In the genomic region with DNA sequence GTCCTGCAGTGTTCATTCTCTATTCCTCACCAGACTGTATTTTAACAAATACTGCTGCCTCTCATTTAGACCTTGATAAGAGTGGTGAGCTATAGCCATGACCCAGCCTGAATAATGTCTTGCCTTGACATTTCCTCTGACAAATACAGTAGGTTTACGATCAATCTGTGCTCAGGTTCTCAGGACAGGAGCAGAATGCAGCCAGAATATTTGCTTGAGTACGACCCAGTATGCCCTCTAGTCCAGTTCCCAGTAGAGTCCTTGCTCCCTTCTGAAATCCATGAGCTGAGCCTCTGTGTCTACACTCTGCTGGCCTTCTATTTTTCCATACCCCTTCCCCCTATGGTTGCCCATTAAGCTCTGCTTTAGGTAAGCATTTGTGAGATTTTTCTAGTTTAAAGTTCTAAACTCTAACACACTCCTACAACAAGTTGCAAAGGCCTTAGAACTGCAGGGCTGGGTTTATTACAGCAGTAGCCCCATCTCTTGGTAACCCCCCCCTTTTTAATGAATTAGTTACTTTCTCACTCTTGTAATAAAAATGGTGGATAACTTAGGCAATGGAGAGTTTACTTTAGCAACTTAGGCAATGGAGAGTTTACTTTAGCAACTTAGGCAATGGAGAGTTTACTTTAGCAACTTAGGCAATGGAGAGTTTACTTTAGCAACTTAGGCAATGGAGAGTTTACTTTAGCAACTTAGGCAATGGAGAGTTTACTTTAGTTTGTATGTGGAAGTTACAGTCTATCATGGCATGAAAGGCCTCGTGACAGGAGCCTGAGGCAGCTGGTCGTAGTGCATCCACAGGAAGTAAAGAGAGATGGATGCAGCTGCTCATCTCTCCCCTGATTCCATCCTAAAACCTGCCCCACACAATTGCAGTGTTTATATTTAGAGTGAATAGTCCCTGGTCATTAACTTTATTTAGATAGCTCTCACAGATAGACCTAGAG, we compare ENCODE assay signal across 23 mouse cellular contexts.
DNase-seq lines count a peak whose midpoint lies in the region; ATAC-seq and TF ChIP-seq lines count a peak whose summit lies in the region.
"Had no signal": no experiment of that assay in that cellular context is flagged by ENCODE, and none has a peak within 500 bp of the region (broad histone marks: within the 10 kb centered on the region; RNA-seq: fewer than 3 reads in every experiment).

No protein-coding gene starts in this region.

- WGBS in lung, embryonic 14.5 days: 35% methylated on average over 4 of the region's 4 CpGs
- WGBS in limb, embryonic 14.5 days: 74% methylated on average over 4 of the region's 4 CpGs
- 42% methylated on average over 4 of the region's 4 CpGs for WGBS in liver, embryonic 15.5 days (ENCODE audit: insufficient replicate concordance)

- no peak for ATAC-seq in lung, embryonic 14.5 days (ENCODE audit: insufficient read depth)
- ATAC-seq in limb, embryonic 14.5 days (ENCODE audit: low FRiP score, low read depth): no peak
- peak; percentile 76 for ATAC-seq in liver, embryonic 15.5 days (ENCODE audit: insufficient read depth)
- ATAC-seq: forebrain, embryonic 14.5 days; intestine, embryonic 15.5 days; midbrain, embryonic 13.5 days had no signal

- TF ChIP-seq CTCF in lung, embryonic 14.5 days (IDR thresholded peaks at IDR 0.05; ENCODE audit: low read depth): no peak

- H3K4me2 ChIP-seq in lung, embryonic 14.5 days: no peak overlapping the region
- H3K4me2 ChIP-seq in limb, embryonic 14.5 days (replicated peaks; ENCODE audit: low read depth, low read length, severe bottlenecking): no peak overlapping the region
- no peak overlapping the region for H3K4me2 ChIP-seq in liver, embryonic 15.5 days
- H3K4me2 ChIP-seq: heart, embryonic 15.5 days; hindbrain, embryonic 15.5 days; intestine, embryonic 15.5 days; midbrain, embryonic 13.5 days; neural tube, embryonic 13.5 days had no signal

- H3K27me3 ChIP-seq in lung, embryonic 14.5 days (ENCODE audit: insufficient read depth, low read length): no peaks in the 10 kb centered on the region
- no peaks in the 10 kb centered on the region for H3K27me3 ChIP-seq in limb, embryonic 14.5 days (ENCODE audit: control insufficient read depth, insufficient read depth, low read length)
- H3K27me3 ChIP-seq in liver, embryonic 15.5 days: no peaks in the 10 kb centered on the region
- H3K27me3 ChIP-seq: heart, embryonic 15.5 days; hindbrain, embryonic 15.5 days; intestine, embryonic 15.5 days; midbrain, embryonic 13.5 days; neural tube, embryonic 13.5 days had no signal

- no peaks in the 10 kb centered on the region for H3K9me3 ChIP-seq in lung, embryonic 14.5 days (ENCODE audit: low read depth, low read length)
- no peaks in the 10 kb centered on the region for H3K9me3 ChIP-seq in limb, embryonic 14.5 days (ENCODE audit: control insufficient read depth, low read length)
- H3K9me3 ChIP-seq in liver, embryonic 15.5 days (replicated peaks): no peaks in the 10 kb centered on the region
- H3K9me3 ChIP-seq: heart, embryonic 15.5 days; hindbrain, embryonic 15.5 days; intestine, embryonic 15.5 days; midbrain, embryonic 13.5 days; neural tube, embryonic 13.5 days had no signal

- no peak for TF ChIP-seq POLR2A in limb, embryonic 14.5 days (IDR thresholded peaks at IDR 0.05; ENCODE audit: borderline replicate concordance, extremely low read depth, insufficient read depth, insufficient read length)

- H3K4me1 ChIP-seq in lung, embryonic 14.5 days (ENCODE audit: insufficient read depth): no peaks in the 10 kb centered on the region
- no peaks in the 10 kb centered on the region for H3K4me1 ChIP-seq in limb, embryonic 14.5 days (ENCODE audit: control insufficient read depth, insufficient read depth, low read length)
- H3K4me1 ChIP-seq in liver, embryonic 15.5 days (replicated peaks): no peaks in the 10 kb centered on the region
- H3K4me1 ChIP-seq: heart, embryonic 15.5 days; hindbrain, embryonic 15.5 days; intestine, embryonic 15.5 days had no signal

- no peak overlapping the region for H3K27ac ChIP-seq in lung, embryonic 14.5 days (ENCODE audit: low read depth)
- H3K27ac ChIP-seq in limb, embryonic 14.5 days (replicated peaks; ENCODE audit: low read depth, low read length): peak overlapping the region; percentile 39; the same call in 1 of the 2 replicates
- H3K27ac ChIP-seq in liver, embryonic 15.5 days (replicated peaks): peak overlapping the region; percentile 59
- H3K27ac ChIP-seq: heart, adult 2 months; heart, embryonic 15.5 days; hindbrain, embryonic 15.5 days; intestine, embryonic 15.5 days; left cerebral cortex, adult 2 months; midbrain, embryonic 13.5 days; neural tube, embryonic 13.5 days had no signal

- H3K4me3 ChIP-seq in lung, embryonic 14.5 days (ENCODE audit: low read depth, low read length): no peak overlapping the region
- H3K4me3 ChIP-seq in limb, embryonic 14.5 days (replicated peaks; ENCODE audit: low read length): no peak overlapping the region
- no peak overlapping the region for H3K4me3 ChIP-seq in liver, embryonic 15.5 days (replicated peaks)
- H3K4me3 ChIP-seq: erythroblast, embryonic 14.5 days; heart, adult 2 months; heart, embryonic 15.5 days; hindbrain, embryonic 15.5 days; intestine, embryonic 15.5 days; left cerebral cortex, adult 2 months; midbrain, embryonic 13.5 days; neural tube, embryonic 13.5 days had no signal

- no peak overlapping the region for H3K9ac ChIP-seq in lung, embryonic 14.5 days
- H3K9ac ChIP-seq in limb, embryonic 14.5 days (ENCODE audit: low read depth, low read length, severe bottlenecking): no peak overlapping the region
- H3K9ac ChIP-seq in liver, embryonic 15.5 days: no peak overlapping the region
- H3K9ac ChIP-seq: heart, embryonic 15.5 days; hindbrain, embryonic 15.5 days; intestine, embryonic 15.5 days; midbrain, embryonic 13.5 days; neural tube, embryonic 13.5 days had no signal

- H3K36me3 ChIP-seq in lung, embryonic 14.5 days (ENCODE audit: insufficient read depth): no peaks in the 10 kb centered on the region
- H3K36me3 ChIP-seq in limb, embryonic 14.5 days (ENCODE audit: control insufficient read depth, insufficient read depth, low read length): no peaks in the 10 kb centered on the region
- no peaks in the 10 kb centered on the region for H3K36me3 ChIP-seq in liver, embryonic 15.5 days (replicated peaks)
- H3K36me3 ChIP-seq: heart, embryonic 15.5 days; hindbrain, embryonic 15.5 days; intestine, embryonic 15.5 days; midbrain, embryonic 13.5 days; neural tube, embryonic 13.5 days had no signal

- peak; percentile 15 for DNase-seq in lung, embryonic 14.5 days
- no peak for DNase-seq in lung, postnatal 25 days (ENCODE audit: low spot score)
- DNase-seq in adrenal gland, postnatal 10 days: peak; percentile 14
- no peak for DNase-seq in limb, embryonic 14.5 days (ENCODE audit: low spot score)
- DNase-seq in urinary bladder, postnatal 25 days (ENCODE audit: low spot score): no peak
- no peak for DNase-seq in neural tube, embryonic 10.5 days (ENCODE audit: extremely low spot score, low spot score)
- DNase-seq: cerebellum, adult 9-11 months; gastrocnemius, postnatal 14 days; heart, adult 2 months; heart, postnatal 4 days; kidney, adult 9 months; kidney, postnatal 25 days; layer of hippocampus, adult 9-11 months; thymus, postnatal 36 days had no signal

Comparison
In these comparisons a context has a peak if more than half of its experiments do, and no peak if none do; other contexts are left out.
1. DNase-seq: peak in lung, embryonic 14.5 days (single experiment) and adrenal gland, postnatal 10 days (single experiment); none in lung, postnatal 25 days (single experiment), limb, embryonic 14.5 days (single experiment), urinary bladder, postnatal 25 days (single experiment) and neural tube, embryonic 10.5 days (single experiment).